Mouse (Mus musculus): Measurements from ENCODE around the gene Psmd3. TPM values are rescaled to one million over a fixed set of nuclear protein-coding genes. Genes with fewer than 3 reads are reported as not detected.
"Not testable (repeated sequence)": the region's sequence is repeated elsewhere in the genome, so short reads cannot be mapped to it uniquely, and the experiment has no call there.

Psmd3 gene
- total RNA-seq, 2 experiments from 2014 or later = 138 to 140 TPM

GRCm38 (mm10) chr11:98721458-98722226 is 39.3 kb downstream of the Psmd3 start:
- peak; percentile 88 for DNase-seq

GRCm38 (mm10) chr11:98723098-98723497 is 40.7 kb downstream of the Psmd3 start:
- DNase-seq = no peak

GRCm38 (mm10) chr11:98725926-98726506 is 43.7 kb downstream of the Psmd3 start:
- no peak for DNase-seq

- peak; percentile 87 for DNase-seq
Observed at GRCm38 (mm10) chr11:98729119-98729588, 46.8 kb downstream of the Psmd3 start, which contains the start of gene Med24. Gene Med24, minus strand, starts transcription at chr11:98729435.

GRCm38 (mm10) chr11:98730727-98731126 is 48.4 kb downstream of the Psmd3 start:
- DNase-seq = no peak

- no peak for DNase-seq
Observed at GRCm38 (mm10) chr11:98731134-98731533, 48.8 kb downstream of the Psmd3 start.

GRCm38 (mm10) chr11:98734020-98734419 is 51.7 kb downstream of the Psmd3 start:
- DNase-seq = no peak

- no peak for DNase-seq
Observed at GRCm38 (mm10) chr11:98735111-98735510, 52.8 kb downstream of the Psmd3 start.

GRCm38 (mm10) chr11:98736176-98736575 is 53.8 kb downstream of the Psmd3 start:
- DNase-seq = no peak

- not testable (repeated sequence) for DNase-seq
Observed at GRCm38 (mm10) chr11:98737220-98737619, 54.9 kb downstream of the Psmd3 start.

- DNase-seq = no peak
Observed at GRCm38 (mm10) chr11:98738428-98738911, 56.1 kb downstream of the Psmd3 start.

- no peak for DNase-seq
Observed at GRCm38 (mm10) chr11:98738925-98739324, 56.6 kb downstream of the Psmd3 start.

GRCm38 (mm10) chr11:98740026-98740392 is 57.7 kb downstream of the Psmd3 start:
- DNase-seq = no peak

- peak; percentile 83 for DNase-seq
Observed at GRCm38 (mm10) chr11:98740393-98741050, 58.2 kb downstream of the Psmd3 start, which contains the start of gene Thra. Gene Thra, plus strand, starts transcription at chr11:98740638.

GRCm38 (mm10) chr11:98741051-98741620 is 58.8 kb downstream of the Psmd3 start:
- no peak for DNase-seq

GRCm38 (mm10) chr11:98741622-98742396 is 59.5 kb downstream of the Psmd3 start:
- peak; percentile 88 for DNase-seq

GRCm38 (mm10) chr11:98742397-98743291 is 60.3 kb downstream of the Psmd3 start:
- DNase-seq = peak; percentile 63

GRCm38 (mm10) chr11:98743655-98744345 is 61.4 kb downstream of the Psmd3 start:
- peak; percentile 83 for DNase-seq

- DNase-seq = peak; percentile 49
Observed at GRCm38 (mm10) chr11:98744456-98745019, 62.2 kb downstream of the Psmd3 start.

Data from heart, postnatal 4 days (tissue).